Mouse (Mus musculus) limb, embryonic 11.5 days (tissue): ENCODE measurements at regions not wholly inside any gene's neighbourhood (a gene's known extent, or its start where the extent isn't known, plus 50 kb on each side); places are given as distances from the start of the nearest gene placed in this dataset.
"Not testable (repeated sequence)": the region's sequence is repeated elsewhere in the genome, so short reads cannot be mapped to it uniquely, and the experiment has no call there.

Experiments used
- ATAC-seq: fragments of 200-750 bp; cut with Nextera tagmentation; 2 replicates; pipeline ENCODE4 v1.8.0; 2017; ENCODE audit warnings: low read depth; ENCODE audit not compliant: insufficient number of reproducible peaks, low FRiP score, low TSS enrichment
- DNase-seq: peaks from one replicate; pipeline ENCODE4 v3.0.0-alpha.2; 2015; ENCODE audit warnings: low spot score
- H3K27ac ChIP-seq: fragments of 300-500 bp; sonication (generic); replicated peaks from 2 replicates; pipeline ENCODE4 v1.5.1; 2014; ENCODE audit warnings: low read depth, mild to moderate bottlenecking, low read length
- H3K27me3 ChIP-seq: fragments of 300-500 bp; sonication (generic); 2 replicates; pipeline ENCODE4 v1.6.1; 2014; ENCODE audit warnings: mild to moderate bottlenecking, low read length, mixed read lengths; ENCODE audit not compliant: control insufficient read depth, insufficient read depth
- H3K36me3 ChIP-seq: fragments of 300-500 bp; sonication (generic); 2 replicates; pipeline ENCODE4 v1.6.1; 2014; ENCODE audit warnings: mild to moderate bottlenecking, low read length, moderate library complexity, mixed read lengths; ENCODE audit not compliant: control insufficient read depth, insufficient read depth
- H3K4me1 ChIP-seq: fragments of 300-500 bp; sonication (generic); 2 replicates; pipeline ENCODE4 v1.6.1; 2014; ENCODE audit warnings: low read length, mixed read lengths; ENCODE audit not compliant: control insufficient read depth, insufficient read depth
- H3K4me2 ChIP-seq: fragments of 300-500 bp; sonication (generic); 2 replicates; pipeline ENCODE4 v1.6.1; 2014; ENCODE audit warnings: low read depth, mild to moderate bottlenecking, moderate library complexity; ENCODE audit not compliant: severe bottlenecking
- H3K4me3 ChIP-seq: fragments of 300-500 bp; sonication (generic); 2 replicates; pipeline ENCODE4 v1.5.1; 2014; ENCODE audit warnings: low read depth, low read length
- H3K9ac ChIP-seq: fragments of 300-500 bp; sonication (generic); 2 replicates; pipeline ENCODE4 v1.6.1; 2014; ENCODE audit warnings: mild to moderate bottlenecking, low read length
- H3K9me3 ChIP-seq: fragments of 300-500 bp; sonication (generic); 2 replicates; pipeline ENCODE4 v1.6.1; 2016; ENCODE audit warnings: low read length; ENCODE audit not compliant: control insufficient read depth
- WGBS: fragments of 180-500 bp; shearing (Covaris S2); extraction: QIAGEN DNeasy Blood & Tissue Kit; methylation state at CpG from one replicate; pipeline ENCODE4 v1.1.7; 2014; 5-methylcytosine and 5-hydroxymethylcytosine counted together

DNA sequence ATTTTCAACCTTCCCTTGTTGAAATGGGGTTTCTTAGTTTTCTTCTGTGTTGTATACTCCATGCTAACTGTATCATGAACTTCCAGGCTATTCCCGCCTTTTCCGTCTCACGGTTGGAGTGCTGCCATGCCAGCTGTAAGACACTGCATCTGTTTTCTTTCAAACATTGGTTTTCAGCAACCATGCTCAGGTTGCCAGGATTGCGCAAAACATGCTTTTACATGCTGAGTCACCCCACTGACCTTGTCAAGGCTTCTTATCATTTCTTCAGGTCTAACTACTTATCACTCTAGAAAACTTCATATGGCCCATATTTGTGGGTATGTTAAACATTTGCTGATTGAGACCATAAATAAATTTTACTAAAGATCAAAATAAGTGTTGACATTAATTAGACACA lies 551.2 kb downstream of the Tlr4 start:
- H3K9me3 ChIP-seq = no peaks in the 10 kb centered on the region
- no peak for ATAC-seq
- no peak for DNase-seq
- no peak overlapping the region for H3K27ac ChIP-seq
- 91% methylated on average over 4 of the region's 4 CpGs for WGBS
- H3K4me2 ChIP-seq = no peak overlapping the region
- no peaks in the 10 kb centered on the region for H3K4me1 ChIP-seq
- no peak overlapping the region for H3K4me3 ChIP-seq
- H3K36me3 ChIP-seq = no peaks in the 10 kb centered on the region
- no peak overlapping the region for H3K9ac ChIP-seq
- H3K27me3 ChIP-seq = no peaks in the 10 kb centered on the region

DNA sequence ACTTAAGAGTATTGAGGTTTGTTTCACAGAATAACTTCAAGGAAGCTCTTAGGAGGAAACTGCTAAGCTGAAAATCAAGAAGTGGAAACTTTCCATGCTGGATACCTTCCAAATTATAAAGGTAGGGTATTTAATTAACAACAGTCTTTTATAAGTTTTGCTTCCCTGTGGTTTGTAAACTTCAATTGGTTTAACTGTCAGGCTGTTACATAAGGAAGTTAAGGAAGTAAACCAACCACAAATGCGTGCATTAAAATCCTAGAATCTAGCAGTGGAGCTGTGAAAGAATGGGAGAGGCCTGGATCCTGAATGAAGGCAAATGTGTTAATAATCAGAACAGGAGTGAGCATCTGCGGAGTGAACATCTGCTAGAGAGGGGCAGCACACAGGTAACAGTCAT lies 560.5 kb downstream of the Tlr4 start:
- Histone ChIP-seq H3K4me3 (no peak overlapping the region), H3K9me3 (no peaks in the 10 kb centered on the region), H3K27ac (no peak overlapping the region), H3K9ac (no peak overlapping the region), H3K4me1 (no peaks in the 10 kb centered on the region), H3K27me3 (no peaks in the 10 kb centered on the region), H3K36me3 (no peaks in the 10 kb centered on the region), H3K4me2 (no peak overlapping the region)
- DNase-seq (no peak), ATAC-seq (no peak)
- WGBS = 75% methylated on average over 2 of the region's 2 CpGs

DNA sequence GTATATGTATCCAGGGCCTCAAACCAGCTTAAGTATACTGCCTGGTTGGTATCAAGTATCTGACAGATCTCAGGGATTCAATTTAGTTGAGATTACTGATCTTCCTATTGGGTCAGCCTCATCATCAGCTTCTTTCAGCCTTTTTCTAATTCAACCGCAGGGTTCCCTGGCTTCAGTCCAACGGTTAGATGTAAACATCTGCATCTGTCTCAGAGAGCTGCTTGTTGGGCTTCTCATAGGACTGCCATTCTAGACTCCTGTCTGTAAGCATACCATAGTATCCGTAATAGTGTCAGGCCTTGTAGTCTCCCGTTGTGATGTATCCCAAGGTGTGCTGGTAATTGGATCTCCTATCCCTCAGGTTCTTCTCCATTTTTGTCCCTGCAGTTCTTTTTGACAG lies 575.6 kb downstream of the Tlr4 start:
- Histone ChIP-seq H3K4me3 (no peak overlapping the region), H3K4me2 (no peak overlapping the region), H3K9ac (no peak overlapping the region), H3K4me1 (no peaks in the 10 kb centered on the region), H3K36me3 (no peaks in the 10 kb centered on the region), H3K27ac (no peak overlapping the region), H3K27me3 (no peaks in the 10 kb centered on the region), H3K9me3 (no peaks in the 10 kb centered on the region)
- ATAC-seq (no peak), DNase-seq (no peak)
- 87% methylated on average over 4 of the region's 4 CpGs for WGBS

DNA sequence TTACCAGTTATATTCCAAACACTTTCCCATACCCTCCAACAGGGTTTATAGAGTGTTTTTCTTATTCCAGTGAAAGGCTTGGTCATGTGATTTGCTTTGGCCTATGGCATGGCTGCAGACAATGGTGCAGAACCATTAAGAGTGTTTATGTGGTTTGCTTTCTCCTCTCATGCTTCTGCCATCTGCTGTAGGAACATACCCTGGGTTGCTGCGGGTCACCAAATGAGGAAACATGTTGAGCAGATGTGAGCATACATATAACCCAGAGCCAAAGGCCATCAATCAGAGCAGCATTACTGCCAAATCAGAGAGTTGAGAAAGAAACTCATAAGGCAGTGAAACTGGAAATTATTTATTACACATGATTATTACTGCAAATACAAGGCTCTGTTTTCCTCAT lies 596.7 kb downstream of the Tlr4 start:
- 72% methylated on average over 1 of the region's 1 CpGs for WGBS
- Histone ChIP-seq H3K9me3 (no peaks in the 10 kb centered on the region), H3K36me3 (no peaks in the 10 kb centered on the region), H3K27ac (no peak overlapping the region), H3K4me1 (no peaks in the 10 kb centered on the region), H3K27me3 (no peaks in the 10 kb centered on the region), H3K4me2 (no peak overlapping the region), H3K4me3 (no peak overlapping the region), H3K9ac (no peak overlapping the region)
- ATAC-seq (no peak), DNase-seq (no peak)

DNA sequence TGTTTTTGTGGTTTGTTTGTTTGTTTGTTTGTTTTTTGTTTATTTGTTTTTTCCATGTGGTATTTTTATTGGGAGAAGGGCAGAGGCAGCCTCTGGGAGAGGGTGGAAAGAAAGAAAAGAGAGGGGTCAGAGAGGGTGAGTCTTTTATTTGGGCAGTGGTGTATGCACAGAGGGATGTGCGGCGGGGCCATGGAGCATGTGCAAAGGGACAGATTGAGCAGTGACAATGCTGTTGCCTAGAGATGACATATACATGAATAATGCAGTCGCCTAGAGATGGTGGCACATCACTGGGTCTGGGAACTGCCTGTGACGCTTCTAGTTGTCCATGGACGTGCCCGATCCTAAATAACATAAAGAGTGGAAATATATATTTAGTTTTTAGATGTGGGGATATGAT lies 598.3 kb downstream of the Tlr4 start:
- H3K9me3 ChIP-seq = no peaks in the 10 kb centered on the region
- H3K27ac ChIP-seq = no peak overlapping the region
- no peaks in the 10 kb centered on the region for H3K4me1 ChIP-seq
- DNase-seq = no peak
- no peak overlapping the region for H3K4me3 ChIP-seq
- H3K9ac ChIP-seq = no peak overlapping the region
- no peak for ATAC-seq
- WGBS = 92% methylated on average over 6 of the region's 6 CpGs
- H3K27me3 ChIP-seq = no peaks in the 10 kb centered on the region
- H3K4me2 ChIP-seq = no peak overlapping the region
- no peaks in the 10 kb centered on the region for H3K36me3 ChIP-seq

DNA sequence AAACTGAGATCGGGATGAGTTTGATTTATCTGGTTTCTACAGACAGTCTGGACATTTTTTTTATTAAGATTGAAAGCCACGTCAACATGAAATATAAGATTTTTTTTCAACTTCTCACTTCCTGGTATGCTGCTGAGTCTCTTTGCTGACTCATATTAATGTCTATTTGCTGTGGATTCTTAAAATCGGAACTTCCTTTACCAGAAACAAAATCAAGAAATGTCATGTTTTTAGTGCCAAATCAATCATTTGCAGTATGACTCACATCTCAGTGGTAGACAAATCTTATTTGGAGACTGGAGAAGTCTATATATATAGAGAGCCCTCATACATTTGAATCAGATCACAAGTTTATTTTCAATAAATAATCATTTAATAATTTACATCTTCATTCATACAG lies 620.5 kb downstream of the Tlr4 start:
- WGBS = 83% methylated on average over 3 of the region's 3 CpGs
- no peak for ATAC-seq

DNA sequence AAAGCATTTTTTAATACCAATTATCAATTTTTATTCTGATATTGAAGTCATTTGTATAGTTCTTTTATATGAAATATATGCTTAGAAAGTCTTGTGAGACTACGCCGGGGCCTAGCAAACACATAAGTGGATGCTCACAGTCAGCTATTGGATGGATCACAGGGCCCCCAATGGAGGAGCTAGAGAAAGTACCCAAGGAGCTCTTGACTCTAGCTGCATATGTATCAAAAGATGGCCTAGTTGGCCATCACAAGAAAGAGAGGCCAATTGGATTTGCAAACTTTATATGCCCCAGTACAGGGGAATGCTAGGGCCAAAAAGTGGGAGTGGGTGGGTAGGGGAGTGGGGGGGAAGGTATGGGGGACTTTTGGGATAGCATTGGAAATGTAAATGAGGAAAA lies 632.5 kb downstream of the Tlr4 start:
- H3K4me3 ChIP-seq, H3K4me1 ChIP-seq, H3K36me3 ChIP-seq, H3K9me3 ChIP-seq, H3K27ac ChIP-seq, H3K27me3 ChIP-seq, ATAC-seq, DNase-seq, H3K4me2 ChIP-seq, H3K9ac ChIP-seq: not testable (repeated sequence)
- WGBS = 90% methylated on average over 2 of the region's 2 CpGs

More for the DNA sequence above, 620.5 kb downstream of the Tlr4 start:
- Histone ChIP-seq H3K36me3 (no peaks in the 10 kb centered on the region), H3K4me2 (no peak overlapping the region), H3K9ac (no peak overlapping the region), H3K4me1 (no peaks in the 10 kb centered on the region), H3K27me3 (no peaks in the 10 kb centered on the region), H3K4me3 (no peak overlapping the region), H3K9me3 (no peaks in the 10 kb centered on the region), H3K27ac (no peak overlapping the region)
- no peak for DNase-seq

DNA sequence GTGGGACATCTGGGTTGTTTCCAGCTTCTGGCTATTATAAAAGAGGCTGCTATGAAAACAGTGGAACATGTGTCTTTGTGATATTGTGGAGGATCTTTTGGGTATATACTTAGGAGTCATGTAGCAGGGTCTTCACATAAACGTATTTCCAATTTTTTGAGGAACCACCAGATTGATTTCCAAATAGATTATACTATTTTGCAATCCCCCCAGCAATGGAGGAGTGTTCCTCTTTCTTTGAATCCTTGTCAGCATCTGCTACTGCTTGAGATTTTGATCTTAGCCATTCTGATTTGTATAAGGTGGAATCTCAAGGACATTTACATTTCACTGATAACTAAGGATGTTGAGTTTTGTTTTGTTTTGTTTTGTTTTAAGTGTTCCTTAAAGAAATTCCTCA lies 645.6 kb downstream of the Tlr4 start:
- Histone ChIP-seq H3K4me2 (no peak overlapping the region), H3K4me1 (no peaks in the 10 kb centered on the region), H3K9me3 (no peaks in the 10 kb centered on the region), H3K36me3 (no peaks in the 10 kb centered on the region), H3K4me3 (no peak overlapping the region), H3K27ac (no peak overlapping the region), H3K9ac (no peak overlapping the region), H3K27me3 (no peaks in the 10 kb centered on the region)
- 72% methylated on average over 1 of the region's 1 CpGs for WGBS
- no peak for DNase-seq
- no peak for ATAC-seq

DNA sequence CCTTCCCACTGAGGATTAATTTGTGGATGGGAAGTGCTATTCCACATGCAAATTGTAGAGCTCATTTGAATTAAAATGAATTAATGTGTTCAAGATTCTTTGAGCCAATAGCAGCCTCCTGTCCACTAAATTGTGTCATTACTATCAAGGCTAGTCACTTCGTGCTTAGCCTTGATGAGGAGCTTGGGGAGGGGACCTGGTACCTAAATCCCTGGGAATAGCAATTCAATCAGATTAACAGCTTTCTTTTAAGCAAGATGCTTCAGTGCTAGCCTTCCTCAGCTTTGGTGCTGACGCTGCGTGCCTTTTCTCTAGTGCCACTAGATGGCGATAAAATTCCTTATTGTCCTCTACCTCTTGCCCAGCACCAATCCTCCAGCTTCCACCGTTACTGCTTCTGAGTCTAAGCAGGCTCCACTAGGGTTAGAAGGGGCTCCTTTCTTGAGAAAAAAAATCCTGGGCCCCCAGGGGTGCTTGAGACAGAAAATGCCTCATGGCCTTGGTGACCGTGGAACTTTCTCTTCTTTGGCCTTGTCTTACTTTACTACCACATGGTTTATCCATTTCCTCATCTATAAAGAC lies 650.0 kb downstream of the Tlr4 start:
- Histone ChIP-seq H3K27ac (no peak overlapping the region), H3K36me3 (no peaks in the 10 kb centered on the region), H3K27me3 (no peaks in the 10 kb centered on the region), H3K4me3 (no peak overlapping the region), H3K4me1 (no peaks in the 10 kb centered on the region), H3K4me2 (no peak overlapping the region), H3K9me3 (no peaks in the 10 kb centered on the region), H3K9ac (no peak overlapping the region)
- 17% methylated on average over 6 of the region's 6 CpGs for WGBS
- 0 out of 2 replicates have a peak, but pooled peaks have one; percentile 65 for ATAC-seq
- DNase-seq = peak; percentile 55
